Mouse (Mus musculus): ENCODE measurements around the gene Htra3. TPM values are rescaled to one million over a fixed set of nuclear protein-coding genes. Genes with fewer than 3 reads are reported as not detected.

Htra3 gene
- total RNA-seq, 2 experiments from 2014 or later, result 5.9 TPM

- peak; percentile 29 for TF ChIP-seq CTCF (IDR thresholded peaks at IDR 0.05)
- H3K4me3 ChIP-seq, result no peak overlapping the region
- intact Hi-C loops (cut with DNase I), result loop anchor here (5.0 kb wide), 1 partner anchor 55 kb away; no protein-coding TSS in a partner anchor
- no peak overlapping the region for H3K27ac ChIP-seq
- no peak for DNase-seq (ENCODE audit: extremely low spot score in 1 of 2, low spot score in 2 of 2)
Observed at GRCm38 (mm10) chr5:35627307-35627840, 52.2 kb downstream of the Htra3 start.

GRCm38 (mm10) chr5:35626408-35626807 is 53.2 kb downstream of the Htra3 start:
- Histone ChIP-seq H3K27ac (no peak overlapping the region), H3K4me3 (no peak overlapping the region)
- no peak for TF ChIP-seq CTCF (IDR thresholded peaks at IDR 0.05)
- intact Hi-C loops (cut with DNase I), result loop anchor here (5.0 kb wide), 1 partner anchor 56 kb away; no protein-coding TSS in a partner anchor
- no peak for DNase-seq (ENCODE audit: extremely low spot score in 1 of 2, low spot score in 2 of 2)

GRCm38 (mm10) chr5:35624751-35625239 is 54.8 kb downstream of the Htra3 start:
- DNase-seq (ENCODE audit: extremely low spot score in 1 of 2, low spot score in 2 of 2), result no peak
- no peak for TF ChIP-seq CTCF (IDR thresholded peaks at IDR 0.05)
- intact Hi-C loops (cut with DNase I), result loop anchor here (5.0 kb wide), 1 partner anchor 58 kb away; no protein-coding TSS in a partner anchor
- H3K27ac ChIP-seq, result no peak overlapping the region
- no peak overlapping the region for H3K4me3 ChIP-seq

- Histone ChIP-seq H3K4me3 (no peak overlapping the region), H3K27ac (no peak overlapping the region)
- intact Hi-C loops (cut with DNase I), result no loop called here
- no peak for TF ChIP-seq CTCF (IDR thresholded peaks at IDR 0.05)
- no peak for DNase-seq (ENCODE audit: extremely low spot score in 1 of 2, low spot score in 2 of 2)
Observed at GRCm38 (mm10) chr5:35623831-35624230, 55.8 kb downstream of the Htra3 start.

GRCm38 (mm10) chr5:35621114-35621513 is 58.5 kb downstream of the Htra3 start:
- H3K4me3 ChIP-seq, result no peak overlapping the region
- H3K27ac ChIP-seq, result no peak overlapping the region
- intact Hi-C loops (cut with DNase I), result no loop called here
- TF ChIP-seq CTCF (IDR thresholded peaks at IDR 0.05), result no peak
- no peak for DNase-seq (ENCODE audit: extremely low spot score in 1 of 2, low spot score in 2 of 2)

GRCm38 (mm10) chr5:35616943-35617342 is 62.6 kb downstream of the Htra3 start:
- no peak overlapping the region for H3K4me3 ChIP-seq

GRCm38 (mm10) chr5:35612722-35613121 is 66.9 kb downstream of the Htra3 start:
- intact Hi-C loops (cut with DNase I), result no loop called here
- TF ChIP-seq CTCF (IDR thresholded peaks at IDR 0.05), result no peak
- Histone ChIP-seq H3K4me3 (no peak overlapping the region), H3K27ac (no peak overlapping the region)
- no peak for DNase-seq (ENCODE audit: extremely low spot score in 1 of 2, low spot score in 2 of 2)

More at GRCm38 (mm10) chr5:35616943-35617342, 62.6 kb downstream of the Htra3 start:
- H3K27ac ChIP-seq, result no peak overlapping the region
- intact Hi-C loops (cut with DNase I), result no loop called here
- DNase-seq (ENCODE audit: extremely low spot score in 1 of 2, low spot score in 2 of 2), result no peak
- no peak for TF ChIP-seq CTCF (IDR thresholded peaks at IDR 0.05)

- no peak; the same call in 1 of the 2 replicates for TF ChIP-seq CTCF (IDR thresholded peaks at IDR 0.05)
- no peak overlapping the region for H3K27ac ChIP-seq
- no peak for DNase-seq (ENCODE audit: extremely low spot score in 1 of 2, low spot score in 2 of 2)
- H3K4me3 ChIP-seq, result no peak overlapping the region
- intact Hi-C loops (cut with DNase I), result no loop called here
Observed at GRCm38 (mm10) chr5:35611900-35612299, 67.7 kb downstream of the Htra3 start.

GRCm38 (mm10) chr5:35611170-35611569 is 68.4 kb downstream of the Htra3 start:
- Histone ChIP-seq H3K4me3 (no peak overlapping the region), H3K27ac (no peak overlapping the region)
- intact Hi-C loops (cut with DNase I), result no loop called here
- TF ChIP-seq CTCF (IDR thresholded peaks at IDR 0.05), result no peak
- no peak for DNase-seq (ENCODE audit: extremely low spot score in 1 of 2, low spot score in 2 of 2)

GRCm38 (mm10) chr5:35610381-35610780 is 69.2 kb downstream of the Htra3 start:
- intact Hi-C loops (cut with DNase I), result no loop called here

GRCm38 (mm10) chr5:35609971-35610370 is 69.6 kb downstream of the Htra3 start:
- intact Hi-C loops (cut with DNase I), result no loop called here
- Histone ChIP-seq H3K4me3 (no peak overlapping the region), H3K27ac (no peak overlapping the region)
- no peak for DNase-seq (ENCODE audit: extremely low spot score in 1 of 2, low spot score in 2 of 2)
- TF ChIP-seq CTCF (IDR thresholded peaks at IDR 0.05), result no peak

More at GRCm38 (mm10) chr5:35610381-35610780, 69.2 kb downstream of the Htra3 start:
- DNase-seq (ENCODE audit: extremely low spot score in 1 of 2, low spot score in 2 of 2), result no peak
- TF ChIP-seq CTCF (IDR thresholded peaks at IDR 0.05), result no peak
- Histone ChIP-seq H3K4me3 (no peak overlapping the region), H3K27ac (no peak overlapping the region)

- TF ChIP-seq CTCF (IDR thresholded peaks at IDR 0.05), result no peak
- intact Hi-C loops (cut with DNase I), result no loop called here
- no peak overlapping the region for H3K27ac ChIP-seq
- no peak for DNase-seq (ENCODE audit: extremely low spot score in 1 of 2, low spot score in 2 of 2)
- H3K4me3 ChIP-seq, result no peak overlapping the region
Observed at GRCm38 (mm10) chr5:35609381-35609780, 70.2 kb downstream of the Htra3 start.

GRCm38 (mm10) chr5:35608559-35608958 is 71.0 kb downstream of the Htra3 start:
- no peak for TF ChIP-seq CTCF (IDR thresholded peaks at IDR 0.05)
- Histone ChIP-seq H3K4me3 (no peak overlapping the region), H3K27ac (no peak overlapping the region)
- DNase-seq (ENCODE audit: extremely low spot score in 1 of 2, low spot score in 2 of 2), result no peak
- intact Hi-C loops (cut with DNase I), result no loop called here
